Mouse (Mus musculus) hindbrain, embryonic 16.5 days (tissue): ENCODE results near the gene Fiz1. TPM values are rescaled to one million over a fixed set of nuclear protein-coding genes. Genes with fewer than 3 reads are reported as not detected.

Experiments
- ATAC-seq: fragments of 200-750 bp; cut with Nextera tagmentation; 2 replicates; pipeline ENCODE4 v1.8.0; 2017; ENCODE audit warnings: moderate TSS enrichment, moderate library complexity
- H3K27ac ChIP-seq: fragments of 300-500 bp; sonication (generic); 2 replicates; pipeline ENCODE4 v1.5.1; 2014; ENCODE audit warnings: low read depth, mild to moderate bottlenecking, control low read depth, low read length, moderate library complexity
- H3K27me3 ChIP-seq: fragments of 300-500 bp; sonication (generic); replicated peaks from 2 replicates; pipeline ENCODE4 v1.6.1; 2014; ENCODE audit warnings: low read length; ENCODE audit not compliant: control insufficient read depth, insufficient read depth
- H3K36me3 ChIP-seq: fragments of 300-500 bp; sonication (generic); 2 replicates; pipeline ENCODE4 v1.6.1; 2014; ENCODE audit warnings: mild to moderate bottlenecking, low read length, moderate library complexity, mixed read lengths; ENCODE audit not compliant: control insufficient read depth, insufficient read depth
- H3K4me1 ChIP-seq: fragments of 300-500 bp; sonication (generic); 2 replicates; pipeline ENCODE4 v1.6.1; 2014; ENCODE audit warnings: low read depth, low read length; ENCODE audit not compliant: control insufficient read depth, insufficient read depth
- H3K4me2 ChIP-seq: fragments of 300-500 bp; sonication (generic); 2 replicates; pipeline ENCODE4 v1.6.1; 2014; ENCODE audit warnings: mild to moderate bottlenecking, low read length, control low read depth, moderate library complexity
- H3K4me3 ChIP-seq: fragments of 300-500 bp; sonication (generic); 2 replicates; pipeline ENCODE4 v1.5.1; 2014; ENCODE audit warnings: mild to moderate bottlenecking, low read length, control low read depth, moderate library complexity
- H3K9ac ChIP-seq: fragments of 300-500 bp; sonication (generic); 2 replicates; pipeline ENCODE4 v1.6.1; 2014; ENCODE audit warnings: low read depth, mild to moderate bottlenecking, control low read depth, low read length, moderate library complexity
- H3K9me3 ChIP-seq: fragments of 300-500 bp; sonication (generic); 2 replicates; pipeline ENCODE4 v1.6.1; 2014; ENCODE audit warnings: mild to moderate bottlenecking, low read length, moderate library complexity; ENCODE audit not compliant: control insufficient read depth
- WGBS: fragments of 180-500 bp; shearing (Covaris S2); extraction: QIAGEN DNeasy Blood & Tissue Kit; methylation state at CpG from one replicate; pipeline ENCODE4 v1.1.7; 2014; 5-methylcytosine and 5-hydroxymethylcytosine counted together
- polyA plus RNA-seq: library from polyadenylated mRNA; unstranded; fragments of >200 nt; fragmentation: Nextera tagmentation; extraction: Ambion mirVana; gene quantifications from 2 replicates; pipeline ENCODE4 v1.2.1, GENCODE M21; 2015

Gene Fiz1
- polyA plus RNA-seq, 1 experiment from 2014 or later = 28.8 TPM

- peak; percentile 91 for ATAC-seq
- WGBS = 3% methylated on average over 20 of the region's 26 CpGs
- Histone ChIP-seq H3K9ac (peak within 1 kb of the TSS; percentile 94), H3K27ac (peak within 1 kb of the TSS; percentile 86), H3K4me3 (peak within 1 kb of the TSS; percentile 56), H3K4me2 (peak within 1 kb of the TSS; percentile 93), H3K9me3 (0 out of 2 replicates have a peak, but pooled peaks cover 3% of the 10 kb centered on the region), H3K27me3 (no peaks in the 10 kb centered on the region), H3K4me1 (peaks cover 29% of the 10 kb centered on the region), H3K36me3 (peaks cover 12% of the 10 kb centered on the region)
These were observed 18.2 kb downstream of the Fiz1 start, which contains the start of gene Zfp579 for GRCm38 (mm10) chr7:4996003-4996895. Gene Zfp579, minus strand, starts transcription at chr7:4996158.

- Histone ChIP-seq H3K9me3 (peaks cover 5% of the 10 kb centered on the region; the same call in 1 of the 2 replicates), H3K9ac (peak overlapping the region; percentile 94), H3K27ac (peak overlapping the region; percentile 57), H3K4me3 (peak overlapping the region; percentile 56), H3K36me3 (peaks cover 18% of the 10 kb centered on the region), H3K27me3 (no peaks in the 10 kb centered on the region), H3K4me2 (peak overlapping the region; percentile 93), H3K4me1 (peaks cover 29% of the 10 kb centered on the region)
- 6% methylated on average over 19 of the region's 19 CpGs for WGBS
- ATAC-seq = no peak
These were observed 19.1 kb downstream of the Fiz1 start for GRCm38 (mm10) chr7:4995268-4996002.

- Histone ChIP-seq H3K27me3 (no peaks in the 10 kb centered on the region), H3K9me3 (peaks cover 5% of the 10 kb centered on the region; the same call in 1 of the 2 replicates), H3K27ac (no peak overlapping the region), H3K4me2 (peak overlapping the region; percentile 93), H3K4me1 (peaks cover 29% of the 10 kb centered on the region), H3K36me3 (peaks cover 18% of the 10 kb centered on the region), H3K4me3 (peak overlapping the region; percentile 56), H3K9ac (peak overlapping the region; percentile 94; the same call in 1 of the 2 replicates)
- 51% methylated on average over 59 of the region's 59 CpGs for WGBS
- ATAC-seq = no peak
These were observed 20.3 kb downstream of the Fiz1 start for GRCm38 (mm10) chr7:4993999-4994788.

- H3K9ac ChIP-seq = peak overlapping the region; percentile 43
- WGBS = 41% methylated on average over 55 of the region's 55 CpGs
- H3K9me3 ChIP-seq = peaks cover 5% of the 10 kb centered on the region; the same call in 1 of the 2 replicates
- peaks cover 18% of the 10 kb centered on the region for H3K36me3 ChIP-seq
- peak overlapping the region; percentile 93 for H3K4me2 ChIP-seq
- no peak for ATAC-seq
- H3K27me3 ChIP-seq = no peaks in the 10 kb centered on the region
- H3K4me1 ChIP-seq = peaks cover 29% of the 10 kb centered on the region
- no peak overlapping the region for H3K27ac ChIP-seq
- peak overlapping the region; percentile 56 for H3K4me3 ChIP-seq
These were observed 21.0 kb downstream of the Fiz1 start for GRCm38 (mm10) chr7:4993347-4993998.

- Histone ChIP-seq H3K9me3 (peaks cover 3% of the 10 kb centered on the region; the same call in 1 of the 2 replicates), H3K27me3 (no peaks in the 10 kb centered on the region), H3K4me3 (no peak overlapping the region), H3K27ac (no peak overlapping the region), H3K4me1 (peaks cover 3% of the 10 kb centered on the region), H3K36me3 (peaks cover 12% of the 10 kb centered on the region), H3K4me2 (no peak overlapping the region), H3K9ac (no peak overlapping the region)
- no peak for ATAC-seq
- WGBS = 52% methylated on average over 2 of the region's 2 CpGs
These were observed 26.2 kb downstream of the Fiz1 start for GRCm38 (mm10) chr7:4988250-4988649.

- Histone ChIP-seq H3K4me1 (no peaks in the 10 kb centered on the region), H3K9ac (no peak overlapping the region), H3K36me3 (no peaks in the 10 kb centered on the region), H3K4me3 (no peak overlapping the region), H3K27me3 (no peaks in the 10 kb centered on the region), H3K9me3 (no peaks in the 10 kb centered on the region), H3K27ac (no peak overlapping the region), H3K4me2 (no peak overlapping the region)
- no peak for ATAC-seq
- WGBS = 93% methylated on average over 7 of the region's 7 CpGs
These were observed 37.7 kb downstream of the Fiz1 start for GRCm38 (mm10) chr7:4976832-4977231.

- no peaks in the 10 kb centered on the region for H3K9me3 ChIP-seq
- H3K4me2 ChIP-seq = no peak overlapping the region
- H3K27me3 ChIP-seq = no peaks in the 10 kb centered on the region
- H3K4me1 ChIP-seq = no peaks in the 10 kb centered on the region
- ATAC-seq = no peak
- H3K36me3 ChIP-seq = no peaks in the 10 kb centered on the region
- H3K4me3 ChIP-seq = no peak overlapping the region
- H3K27ac ChIP-seq = no peak overlapping the region
- no peak overlapping the region for H3K9ac ChIP-seq
- 92% methylated on average over 4 of the region's 4 CpGs for WGBS
These were observed 39.0 kb downstream of the Fiz1 start for GRCm38 (mm10) chr7:4975455-4975854.

- H3K36me3 ChIP-seq = no peaks in the 10 kb centered on the region
- no peak overlapping the region for H3K27ac ChIP-seq
- no peaks in the 10 kb centered on the region for H3K27me3 ChIP-seq
- no peak overlapping the region for H3K4me3 ChIP-seq
- H3K4me2 ChIP-seq = no peak overlapping the region
- H3K4me1 ChIP-seq = no peaks in the 10 kb centered on the region
- H3K9me3 ChIP-seq = no peaks in the 10 kb centered on the region
- WGBS = 78% methylated on average over 18 of the region's 18 CpGs
- no peak overlapping the region for H3K9ac ChIP-seq
- ATAC-seq = no peak
These were observed 42.0 kb downstream of the Fiz1 start for GRCm38 (mm10) chr7:4972321-4973047.
